Mouse (Mus musculus) brain, embryonic 14.5 days (tissue): ENCODE measurements around the gene Slc22a23. TPM values are rescaled to one million over a fixed set of nuclear protein-coding genes. Genes with fewer than 3 reads are reported as not detected.

Source experiments
- DNase-seq: peaks from one replicate; pipeline ENCODE4 v3.0.0-alpha.2; 2011; ENCODE audit warnings: low read depth
- CTCF ChIP-seq: fragments of 200-500 bp; IDR thresholded peaks from 2 replicates; pipeline ENCODE4 v1.5.1; 2012; ENCODE audit warnings: inconsistent platforms, mild to moderate bottlenecking, moderate library complexity, borderline replicate concordance; ENCODE audit not compliant: insufficient read depth, insufficient read length; ENCODE audit errors: extremely low read depth
- POLR2A ChIP-seq: fragments of 200-500 bp; IDR thresholded peaks from 2 replicates; pipeline ENCODE4 v1.6.1; 2012; ENCODE audit warnings: mild to moderate bottlenecking, inconsistent platforms, borderline replicate concordance; ENCODE audit not compliant: poor library complexity, insufficient read depth, insufficient read length, severe bottlenecking; ENCODE audit errors: extremely low read depth
- polyA plus RNA-seq: library from polyadenylated mRNA; depleted of rRNA; stranded (reverse); fragments of >200 nt; gene quantifications from 2 replicates; pipeline ENCODE4 v1.2.3, GENCODE M21; 2012

Slc22a23 gene
- polyA plus RNA-seq, 1 experiment = 87.6 TPM

DNA sequence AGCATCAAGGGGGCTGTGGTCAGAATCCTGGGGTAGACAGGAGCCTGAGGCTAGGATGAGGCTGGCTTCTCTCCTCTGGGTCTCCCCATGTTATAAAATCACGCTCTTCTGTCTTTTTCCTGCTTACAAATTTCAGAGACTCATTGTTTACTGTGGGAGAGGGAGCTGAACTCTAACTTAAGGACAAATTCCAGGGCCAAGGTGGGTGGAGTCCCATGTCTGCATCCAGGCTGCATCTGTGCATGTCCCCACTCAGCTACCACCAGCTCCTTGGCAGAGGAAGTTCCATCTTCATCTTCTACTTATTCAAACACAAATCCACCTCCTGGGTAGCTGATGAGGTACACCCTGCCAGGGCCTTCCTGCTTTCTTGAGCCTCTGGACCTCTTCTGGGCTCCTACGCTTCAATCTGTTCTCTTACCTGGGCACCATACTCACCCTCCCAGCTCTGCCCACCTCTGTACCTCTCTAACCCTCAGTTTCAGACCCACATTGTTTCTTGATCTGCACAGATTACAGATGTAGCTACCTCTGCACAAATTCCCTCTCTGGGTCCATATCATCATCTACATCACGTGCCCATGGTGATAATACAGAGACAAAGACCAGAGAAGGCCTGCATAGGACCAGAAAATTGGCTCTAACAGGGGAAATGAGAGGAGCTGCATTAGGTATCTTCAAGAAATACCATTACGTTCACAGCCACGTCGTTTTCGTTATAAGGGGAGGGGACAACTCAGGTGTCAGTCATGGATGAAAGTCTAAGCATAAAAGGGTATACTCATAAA lies 13.4 kb downstream of the Slc22a23 start:
- no peak for TF ChIP-seq CTCF
- TF ChIP-seq POLR2A = no peak
- DNase-seq = no peak

DNA sequence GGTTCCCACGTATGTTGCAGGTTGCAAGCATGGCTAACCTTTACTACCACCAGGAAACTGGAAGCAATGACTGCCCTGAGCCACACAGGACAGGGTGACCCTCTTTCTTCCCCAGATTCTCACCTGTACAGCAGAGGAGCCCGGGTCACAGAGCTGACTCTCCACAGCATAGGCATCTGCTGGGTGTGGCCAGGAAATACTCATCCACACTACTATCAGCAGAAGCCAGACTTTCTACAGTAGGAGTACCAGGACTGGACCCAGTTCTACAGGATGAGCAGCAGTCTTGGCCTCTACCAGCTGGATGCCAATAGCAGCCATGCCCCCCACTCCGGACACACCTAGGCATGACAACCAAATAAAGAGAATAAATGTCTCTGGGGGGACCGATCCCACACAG lies 15.4 kb downstream of the Slc22a23 start:
- DNase-seq = no peak
- no peak for TF ChIP-seq CTCF
- TF ChIP-seq POLR2A = no peak

DNA sequence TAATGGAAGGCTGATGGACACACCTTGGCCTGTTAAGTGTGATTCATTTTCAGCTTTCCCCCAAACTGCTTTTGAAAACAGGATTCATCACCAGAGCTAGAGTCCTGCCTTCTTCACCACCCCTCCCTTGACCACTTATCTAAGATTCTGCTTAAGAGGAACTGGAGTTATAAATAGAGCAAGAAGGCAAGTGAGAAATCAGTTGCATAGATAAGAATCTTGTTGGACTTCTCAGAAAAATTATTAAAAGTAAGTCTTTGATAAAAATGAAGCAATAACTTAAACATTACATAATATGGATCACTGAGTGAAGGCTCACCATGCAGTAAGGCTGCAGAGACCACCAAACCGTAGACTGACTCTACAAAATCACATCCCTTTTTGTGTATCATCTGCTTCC lies 18.0 kb downstream of the Slc22a23 start:
- no peak for DNase-seq
- no peak for TF ChIP-seq POLR2A
- TF ChIP-seq CTCF = no peak

DNA sequence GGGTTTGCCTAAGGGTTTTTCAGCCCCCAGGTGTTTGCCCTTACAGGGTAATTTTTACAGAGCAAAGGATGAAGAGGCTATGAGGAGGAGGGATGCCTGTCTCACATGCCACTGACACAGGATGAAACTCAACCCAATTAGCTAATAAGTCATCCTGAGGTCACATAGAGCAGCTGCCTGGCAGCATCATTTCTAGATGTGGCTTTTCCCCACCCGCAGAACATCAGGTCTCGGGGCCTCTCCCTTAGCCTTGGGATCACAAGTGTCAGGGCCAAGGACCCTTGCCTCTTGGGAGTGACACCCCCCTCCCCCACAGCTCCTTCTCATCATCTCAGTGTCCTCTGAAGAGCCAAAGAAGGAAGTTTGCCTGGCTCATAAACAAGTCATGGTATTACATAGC lies 21.6 kb downstream of the Slc22a23 start:
- no peak for DNase-seq
- no peak for TF ChIP-seq POLR2A
- no peak for TF ChIP-seq CTCF

DNA sequence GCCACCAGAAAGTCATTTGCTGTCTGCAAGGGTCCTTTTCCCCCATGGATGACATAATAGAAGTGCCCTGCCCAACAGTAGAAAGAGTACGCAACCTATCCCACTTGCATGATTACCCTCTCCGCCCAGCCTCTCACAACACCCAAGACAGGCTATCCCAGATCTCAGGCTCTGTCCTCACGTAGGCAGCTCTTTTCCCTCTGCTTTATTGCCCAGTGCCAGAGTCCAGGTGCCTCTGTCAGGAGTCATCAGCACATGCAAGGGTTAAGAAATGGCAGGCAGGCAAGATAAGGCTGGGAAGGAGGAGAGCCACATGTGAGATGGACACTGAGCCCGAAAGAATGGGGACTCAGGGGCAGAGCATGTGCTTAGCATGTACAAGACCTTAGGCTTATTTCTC lies 24.5 kb downstream of the Slc22a23 start:
- no peak for DNase-seq
- TF ChIP-seq CTCF (no peak), POLR2A (no peak)

DNA sequence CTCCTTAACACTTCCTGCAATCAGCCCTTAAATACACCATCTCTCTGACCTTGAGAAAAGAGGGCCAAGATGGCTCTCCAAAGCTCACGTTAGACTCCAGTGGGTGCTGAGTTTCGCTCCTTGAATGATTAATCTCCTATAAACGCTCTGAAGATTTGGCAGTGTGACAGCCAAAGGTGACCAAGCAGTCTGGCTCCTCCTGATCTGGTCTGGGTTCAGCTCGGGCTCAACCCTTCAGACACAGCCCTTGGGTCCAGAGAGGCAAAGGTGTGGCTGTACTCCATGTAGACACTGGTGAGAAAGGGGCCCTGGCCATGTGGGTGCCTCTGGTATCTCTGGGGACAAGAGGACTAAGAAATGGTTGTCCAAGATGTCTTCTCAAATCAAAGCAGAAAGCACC lies 27.9 kb downstream of the Slc22a23 start:
- no peak for DNase-seq
- TF ChIP-seq POLR2A = no peak
- TF ChIP-seq CTCF = no peak

DNA sequence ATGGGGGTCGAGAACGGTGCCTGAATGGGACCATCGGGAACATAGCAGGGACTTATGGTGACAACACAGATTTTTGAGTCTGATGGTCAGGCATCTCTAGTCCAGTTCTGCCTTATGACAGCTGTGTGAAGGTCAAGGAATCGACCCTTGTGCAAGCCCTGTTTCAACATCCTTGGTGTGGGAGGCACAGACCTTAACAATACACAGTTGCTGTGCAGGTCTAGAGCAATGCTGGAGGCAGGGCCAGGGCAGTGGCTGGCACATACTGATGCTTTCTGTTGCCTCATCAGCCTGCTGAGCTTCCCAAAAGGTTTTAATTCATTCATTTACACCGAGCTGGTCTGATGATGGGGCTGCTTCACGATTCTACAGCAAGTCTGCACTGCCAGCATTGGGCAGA lies 28.5 kb downstream of the Slc22a23 start:
- TF ChIP-seq CTCF (no peak), POLR2A (no peak)
- no peak for DNase-seq

DNA sequence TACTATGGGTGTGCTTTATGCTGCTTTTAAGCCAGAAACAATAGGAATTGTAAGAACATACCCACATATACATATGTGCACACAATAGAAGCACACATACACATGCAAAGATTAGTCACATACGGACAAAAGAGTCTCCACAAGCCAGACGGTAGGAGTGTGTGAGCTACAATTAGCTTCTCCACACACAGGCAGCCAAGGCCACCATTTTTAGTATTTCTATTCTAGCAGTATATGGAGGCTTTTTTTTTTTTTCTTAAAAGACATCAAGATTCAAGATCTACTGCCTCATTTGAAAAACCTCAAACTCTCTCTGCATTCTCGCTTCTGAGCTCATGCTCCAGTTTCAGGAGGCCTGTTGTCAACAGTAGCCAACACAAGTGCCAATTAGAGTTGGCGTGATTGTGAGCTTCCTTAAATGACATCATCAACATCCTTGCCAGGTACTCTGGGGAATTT lies 31.9 kb downstream of the Slc22a23 start:
- peak; percentile 87 for DNase-seq
- TF ChIP-seq POLR2A = no peak
- TF ChIP-seq CTCF = no peak

DNA sequence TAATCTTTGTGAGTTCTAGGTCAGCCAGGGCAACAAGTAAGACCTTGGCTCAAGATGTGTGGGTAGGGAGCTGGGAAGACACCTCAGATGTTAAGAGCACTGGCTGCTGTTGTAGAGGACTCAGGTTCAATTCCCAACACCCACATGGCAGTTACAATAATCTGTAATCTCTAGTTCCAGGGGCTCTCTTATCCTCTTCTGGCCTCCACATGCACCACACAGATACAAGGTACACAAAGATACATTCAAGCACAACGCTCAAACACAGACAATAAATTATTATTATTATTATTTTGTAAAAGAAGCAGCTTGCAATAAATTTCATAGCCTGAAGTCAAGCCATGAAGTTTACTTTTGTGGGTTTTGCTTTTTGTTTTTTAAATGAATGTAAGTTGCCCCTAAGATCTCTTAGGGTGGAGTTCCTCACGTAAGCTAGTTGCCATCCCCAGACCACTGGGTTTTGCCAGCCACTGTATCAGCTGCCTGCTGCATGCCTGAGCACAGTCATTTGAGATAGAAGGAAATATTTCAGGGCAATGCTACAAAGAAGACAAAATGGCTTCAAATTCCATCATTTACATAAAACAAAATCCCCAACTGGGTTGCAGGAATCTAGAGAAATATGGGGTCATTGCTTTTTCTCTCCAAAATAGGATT lies 32.5 kb downstream of the Slc22a23 start:
- DNase-seq = peak; percentile 23
- TF ChIP-seq POLR2A (no peak), CTCF (no peak)

DNA sequence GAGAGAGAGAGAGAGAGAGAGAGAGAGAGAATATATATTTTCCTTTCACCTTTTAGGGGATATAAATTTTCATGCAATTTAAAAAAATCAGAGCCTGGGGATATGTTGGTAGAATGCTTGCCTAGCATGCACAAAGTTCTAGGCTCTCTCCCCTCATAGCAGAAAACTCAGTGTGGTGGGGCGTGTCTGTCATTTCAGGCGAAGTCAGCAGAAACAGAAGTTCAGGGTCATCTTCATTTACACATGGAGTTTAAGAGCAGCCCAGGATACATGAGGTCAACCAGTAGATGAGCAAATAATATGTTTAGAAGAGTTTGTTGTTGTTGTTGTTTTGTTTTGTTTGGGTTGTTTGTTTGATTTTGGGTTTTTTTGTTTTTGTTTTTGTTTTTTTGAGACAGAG lies 33.4 kb downstream of the Slc22a23 start:
- DNase-seq = no peak
- TF ChIP-seq POLR2A (no peak), CTCF (no peak)

DNA sequence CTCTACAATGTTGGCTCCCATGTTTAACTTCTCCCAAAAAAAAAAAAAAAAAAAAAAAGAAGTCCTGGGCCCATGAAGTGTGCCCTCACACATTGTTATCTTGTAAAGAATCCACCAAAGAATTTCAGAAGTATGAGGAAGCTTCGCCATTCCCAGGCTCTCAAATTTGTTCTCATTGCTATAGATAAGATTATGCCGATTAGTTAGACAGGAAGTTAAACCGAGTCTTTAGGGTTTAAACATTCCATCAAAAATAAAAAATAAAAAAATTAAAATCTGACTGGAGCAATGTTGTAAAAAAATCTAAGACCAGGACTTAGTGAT lies 36.4 kb downstream of the Slc22a23 start:
- TF ChIP-seq POLR2A = no peak
- TF ChIP-seq CTCF = no peak

DNA sequence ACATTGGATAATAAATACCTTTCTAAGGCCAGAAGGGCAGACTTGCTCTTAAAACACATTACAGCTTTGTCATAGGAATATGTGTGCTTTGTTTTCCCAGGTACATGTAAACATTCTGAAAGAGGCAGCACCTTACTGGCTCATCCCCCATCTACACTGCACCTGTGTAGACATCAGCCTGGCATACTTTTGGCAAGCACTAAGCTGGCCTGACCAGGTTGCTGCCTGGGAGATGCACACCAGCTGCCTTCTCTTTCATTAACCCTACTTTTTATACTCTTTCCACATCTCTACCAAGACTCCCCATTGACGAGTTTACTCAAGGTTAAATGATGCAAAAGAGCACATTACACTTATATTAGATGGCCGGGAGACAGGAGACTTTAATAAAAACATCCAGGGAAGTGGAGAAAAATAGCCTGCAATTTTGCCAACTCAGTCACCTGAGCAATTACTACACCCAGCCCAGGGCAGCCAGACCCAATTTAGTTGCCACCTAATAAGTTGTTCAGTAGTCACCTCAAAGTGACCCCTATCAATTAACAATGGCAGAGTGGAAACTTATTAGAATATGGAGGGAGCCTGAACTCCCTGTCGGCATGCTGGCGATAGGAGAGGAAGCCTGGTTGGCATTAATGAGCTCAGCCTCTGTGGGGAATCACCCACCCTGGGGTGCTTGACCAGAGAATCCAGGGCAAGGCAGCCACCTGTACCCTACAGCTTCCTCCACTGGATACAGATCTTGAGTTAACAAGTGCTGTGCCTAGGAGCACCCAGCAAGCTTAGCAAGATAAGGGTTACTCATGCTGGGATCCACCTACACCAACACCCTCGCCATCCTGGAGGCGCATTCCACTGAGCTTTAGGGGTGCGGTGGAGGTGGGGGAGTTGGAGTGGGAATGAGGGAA lies 37.0 kb downstream of the Slc22a23 start:
- TF ChIP-seq CTCF (no peak), POLR2A (no peak)
- no peak for DNase-seq

More for the DNA sequence above, 36.4 kb downstream of the Slc22a23 start:
- no peak for DNase-seq
